Mouse (Mus musculus): ENCODE measurements around the gene Isoc2a.

GRCm38 (mm10) chr7:4878186-4878585 lies 1.2 kb downstream of the Isoc2a start:
- TF ChIP-seq POLR2A (IDR thresholded peaks at IDR 0.05; ENCODE audit: control insufficient read depth, low read depth, low read length) (no peak), CTCF (IDR thresholded peaks at IDR 0.05; ENCODE audit: control insufficient read depth, insufficient read depth, insufficient replicate concordance, low read depth, low read length) (no peak)

Data from testis, adult 2 months (tissue).